Mouse (Mus musculus) CD4-positive, CD25-positive, alpha-beta regulatory T cell, adult 4 months (primary cell): ENCODE data around the gene Gpt2. TPM values are rescaled to one million over a fixed set of nuclear protein-coding genes. Genes with fewer than 3 reads are reported as not detected.

Source experiments
- ATAC-seq: one replicate; pipeline ENCODE4 v1.8.0; 2017
- polyA plus RNA-seq, 2 experiments: library from polyadenylated mRNA; unstranded; fragments of 100-300 nt; shearing (Covaris generic); gene quantifications; one replicate each; pipeline ENCODE4 v1.2.1; 2017

Gene Gpt2
- polyA plus RNA-seq: under 1 TPM; 0.12 to 0.54 TPM

DNA sequence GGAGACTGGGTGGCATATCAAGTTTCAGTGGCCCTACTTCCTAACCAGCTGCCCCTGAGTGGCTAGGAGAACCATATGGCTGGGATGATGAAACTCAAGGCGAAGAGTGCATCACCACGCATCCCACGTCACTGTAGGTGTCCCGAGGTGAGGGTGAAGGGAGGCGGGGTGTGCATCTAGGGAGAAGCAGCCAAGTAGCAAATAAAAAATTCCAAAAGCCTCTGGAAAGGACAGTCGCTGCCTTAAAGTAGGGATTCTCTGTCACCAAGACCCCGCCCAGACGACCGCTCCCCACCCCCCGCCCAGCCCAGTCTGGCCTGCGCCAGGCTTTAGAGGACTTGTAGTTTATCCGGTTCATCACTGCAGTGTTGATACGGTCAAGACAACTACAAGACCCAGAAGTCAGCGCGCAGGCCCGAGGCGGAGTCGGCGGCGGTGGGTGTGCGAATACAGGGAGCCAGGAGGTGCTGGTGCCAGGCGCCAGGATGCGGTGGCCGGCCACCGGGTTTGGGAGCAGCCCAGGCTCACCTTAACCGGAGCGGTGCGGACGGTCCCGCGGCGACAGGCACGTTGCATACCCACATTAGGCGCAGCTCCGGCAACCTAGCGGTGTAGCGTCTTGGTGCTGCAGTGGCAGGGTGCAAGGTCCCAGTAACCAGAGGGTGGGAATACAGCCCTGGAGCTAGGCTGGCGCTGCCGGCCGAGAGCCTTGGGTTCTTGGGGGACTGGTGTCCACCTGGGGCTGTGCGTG, at the start of gene Gpt2:
TSS of gene Gpt2 (plus strand) at position 452 of the 751 bp plus-strand sequence.
- ATAC-seq: peak; percentile 99

DNA sequence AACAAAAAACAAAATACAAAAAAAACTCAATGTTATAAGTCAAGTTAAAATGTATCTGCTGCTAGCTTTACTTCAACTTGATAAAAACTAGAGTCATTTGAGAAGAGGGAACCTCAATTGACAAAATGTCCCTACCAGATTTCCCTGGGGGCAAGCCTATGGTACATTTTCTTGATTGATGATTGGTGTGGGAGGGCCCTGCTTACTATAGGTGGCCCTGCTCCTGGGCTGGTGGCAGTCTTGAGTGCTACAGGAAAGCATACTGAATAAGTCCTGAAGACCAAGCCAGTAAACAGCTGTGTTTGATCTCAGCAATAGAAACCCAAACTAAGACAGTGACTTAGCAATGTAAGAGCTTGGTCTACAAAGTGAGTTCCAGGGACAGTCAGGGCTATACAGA, 48.3 kb upstream of the Gpt2 start:
- no peak for ATAC-seq

DNA sequence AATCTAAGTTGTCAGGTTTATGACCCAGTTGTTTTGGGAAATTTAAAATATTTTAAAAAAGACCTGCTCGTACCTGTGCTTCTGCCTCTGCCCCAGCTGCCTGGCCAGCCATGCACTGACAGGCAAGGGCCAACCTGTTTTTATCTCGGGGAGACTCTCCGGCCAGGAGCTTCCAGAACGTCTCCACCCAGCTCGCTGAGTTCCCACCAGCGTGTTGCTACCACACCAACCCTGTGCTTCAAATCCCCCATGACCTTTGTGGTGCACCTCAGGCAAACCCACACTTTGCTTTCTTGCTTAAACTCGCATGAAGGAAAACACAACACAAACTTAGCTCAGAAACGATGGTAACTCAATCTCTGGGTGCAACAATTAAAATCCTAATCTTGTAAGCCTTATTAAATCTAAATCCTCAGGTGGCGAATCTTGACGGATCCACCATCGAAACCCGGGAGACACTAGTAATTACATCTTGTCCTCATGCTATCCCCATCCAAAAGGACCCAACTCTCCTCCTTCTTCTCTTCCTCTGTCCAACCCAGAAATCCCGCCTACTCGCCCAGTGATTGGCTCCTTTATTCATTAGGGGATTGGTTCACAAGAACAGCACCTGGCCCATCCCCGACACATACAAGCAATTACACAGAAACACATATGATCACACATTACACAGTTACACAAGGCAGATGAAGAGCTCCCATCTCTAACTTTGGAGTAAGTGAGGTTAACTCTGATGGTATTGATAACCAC, 46.3 kb upstream of the Gpt2 start:
- no peak for ATAC-seq

GRCm38 (mm10) chr8:85450335-85450734, 42.0 kb upstream of the Gpt2 start:
- ATAC-seq: peak; percentile 37

DNA sequence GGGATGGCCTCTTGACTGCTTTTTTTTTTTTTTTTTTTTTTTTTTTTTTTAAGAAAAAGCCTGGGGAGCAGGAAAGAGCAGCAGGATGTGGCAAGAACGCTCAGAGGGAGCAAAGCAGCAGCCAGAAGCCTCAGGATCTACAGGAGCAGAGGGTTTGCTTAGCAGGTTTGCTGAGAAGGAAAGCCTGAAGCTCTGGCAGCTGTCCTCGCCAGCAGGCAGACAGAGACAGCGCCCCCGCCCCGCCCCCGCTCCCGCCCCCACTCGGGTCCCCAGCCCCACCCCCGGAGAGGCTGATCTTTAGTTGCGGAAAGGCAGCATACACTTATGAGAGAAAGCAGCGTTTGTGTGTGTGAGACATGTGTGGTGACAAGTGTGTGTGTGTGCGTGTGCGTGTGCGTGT, 40.0 kb upstream of the Gpt2 start:
- no peak for ATAC-seq

DNA sequence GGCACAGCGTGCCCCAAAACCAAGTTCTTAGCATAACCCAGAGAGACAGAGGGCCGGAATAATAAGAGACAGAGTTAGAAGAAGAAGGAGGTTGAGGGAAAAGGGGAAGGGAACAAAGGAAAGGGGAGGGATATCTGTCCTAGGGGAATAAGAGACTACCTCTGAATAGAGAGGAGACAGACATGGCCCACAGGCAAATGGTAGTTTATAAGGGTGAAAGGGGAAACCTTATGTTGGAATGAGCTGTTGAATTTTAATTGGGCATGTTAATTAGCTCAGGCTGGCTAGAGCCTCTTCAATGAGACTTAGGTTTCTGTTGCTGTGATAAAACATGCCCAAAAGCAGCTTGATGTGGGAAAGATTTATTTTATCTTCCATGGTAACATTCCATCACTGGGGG, 39.1 kb upstream of the Gpt2 start:
- ATAC-seq: no peak

DNA sequence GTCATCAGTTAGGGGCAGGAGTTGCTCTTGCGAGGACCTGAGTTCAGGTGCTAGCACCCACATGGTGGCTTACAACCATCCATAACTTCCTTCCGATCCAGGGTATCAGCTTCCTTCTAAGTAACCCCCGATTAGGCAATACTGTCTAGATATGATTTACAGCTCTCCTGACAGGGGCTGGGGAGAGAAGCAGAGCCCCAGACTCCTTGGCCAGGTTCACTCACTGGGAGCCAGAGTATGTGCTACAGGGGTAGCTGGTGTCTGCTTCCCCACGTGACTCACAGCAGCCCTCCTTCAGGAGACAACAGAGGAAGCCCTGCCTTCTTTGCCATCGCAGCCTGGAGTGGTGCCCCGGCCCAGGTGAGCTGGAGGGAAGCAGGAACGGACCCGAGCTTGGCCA, 37.6 kb upstream of the Gpt2 start:
- ATAC-seq: no peak

GRCm38 (mm10) chr8:85456536-85456935, 35.8 kb upstream of the Gpt2 start:
- peak; percentile 53 for ATAC-seq

DNA sequence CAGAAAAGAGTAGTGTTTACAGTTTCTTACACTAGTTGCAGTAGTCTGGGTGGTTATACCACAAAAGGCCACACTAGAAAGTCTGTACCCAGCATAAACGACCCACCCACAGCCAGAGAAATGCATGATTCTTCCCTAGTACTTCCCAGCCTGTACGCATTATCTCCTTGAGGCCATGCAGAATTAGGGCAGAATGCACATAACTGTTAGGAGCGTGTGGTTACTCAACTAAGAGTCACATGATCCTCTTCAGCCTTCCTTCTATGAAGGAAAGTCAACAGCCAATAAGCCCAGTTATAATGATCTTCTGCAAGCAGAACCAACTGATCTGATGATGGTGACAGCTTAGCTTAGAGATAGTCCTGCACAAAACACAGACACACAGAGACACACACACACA, 32.8 kb upstream of the Gpt2 start:
- no peak for ATAC-seq

- ATAC-seq: no peak
Observed at GRCm38 (mm10) chr8:85460804-85461203, 31.6 kb upstream of the Gpt2 start.

DNA sequence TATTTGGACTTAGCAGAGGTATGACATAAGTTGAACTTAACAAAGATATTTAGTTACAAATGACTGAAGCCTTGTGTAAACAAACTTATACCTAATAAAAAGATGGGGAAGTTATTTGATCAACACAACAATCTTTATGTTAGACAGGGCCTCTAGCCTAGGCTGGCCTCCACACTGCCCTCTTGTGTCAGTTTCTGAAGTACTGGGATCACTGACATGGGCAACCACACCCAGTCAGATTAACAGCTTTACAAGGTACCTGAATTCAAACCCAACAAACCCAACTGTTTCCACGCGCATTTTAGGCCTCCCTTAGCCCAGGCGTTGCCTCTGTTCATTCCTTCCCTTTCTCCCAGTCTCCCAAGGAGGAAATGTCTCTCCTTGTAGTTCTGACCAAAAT, 31.0 kb upstream of the Gpt2 start:
- no peak for ATAC-seq

DNA sequence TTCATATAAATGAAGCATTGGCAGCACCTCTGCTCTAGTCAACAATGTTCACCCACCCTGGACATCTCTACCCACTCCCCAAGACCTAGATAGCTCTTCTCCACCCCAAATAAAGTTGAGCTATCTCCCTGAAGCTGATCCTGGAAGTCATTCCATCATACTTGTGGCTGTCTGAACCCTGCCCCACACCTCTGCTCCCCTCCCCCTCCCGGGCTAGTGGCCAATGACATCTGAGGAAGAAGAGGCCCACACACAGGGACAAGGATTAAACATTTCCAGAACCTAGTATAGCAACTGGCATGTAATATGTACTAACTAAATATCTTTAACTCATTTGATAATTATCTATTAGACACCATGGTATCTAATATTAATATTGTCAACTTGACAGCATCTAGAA, 29.9 kb upstream of the Gpt2 start:
- ATAC-seq: no peak

DNA sequence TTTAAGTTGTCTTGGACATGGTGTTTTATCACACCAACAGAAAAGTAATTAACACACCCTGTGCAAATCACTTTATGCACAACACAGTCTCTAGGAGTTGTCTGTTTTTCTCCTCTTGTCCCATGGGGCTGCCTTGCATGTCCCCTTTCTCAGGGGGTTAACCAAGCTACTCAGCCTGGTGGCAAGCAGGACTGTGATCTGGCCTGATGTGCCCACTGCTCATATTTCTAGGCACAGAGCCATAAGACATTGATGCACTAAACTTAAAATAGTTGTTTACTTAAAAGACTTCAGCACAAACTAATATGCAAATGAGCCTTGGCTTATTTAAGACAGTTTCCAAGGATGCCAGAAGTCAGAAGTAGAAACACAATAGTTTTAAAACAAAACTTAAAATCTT, 28.1 kb upstream of the Gpt2 start:
- no peak for ATAC-seq

GRCm38 (mm10) chr8:85466056-85466455, 26.3 kb upstream of the Gpt2 start:
- ATAC-seq: no peak

DNA sequence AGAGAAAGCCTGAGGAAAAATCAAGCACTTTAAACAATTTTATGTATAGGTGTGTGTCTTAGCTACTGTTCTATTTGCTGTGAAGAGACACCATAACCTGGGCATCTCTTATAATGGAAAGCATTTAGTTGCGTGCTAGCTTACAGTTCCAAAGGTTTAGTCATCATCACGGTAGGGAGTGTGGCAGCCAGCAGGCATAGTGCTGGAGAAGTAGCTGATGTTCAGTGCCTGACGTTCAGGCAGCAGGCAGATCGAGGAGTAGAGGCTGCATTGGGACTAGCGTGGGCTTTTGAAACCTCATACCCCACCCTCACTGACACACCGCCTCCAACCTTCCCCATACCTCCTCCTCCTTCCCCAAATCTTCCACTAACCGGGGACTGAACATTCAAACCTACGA, 21.6 kb upstream of the Gpt2 start:
- no peak for ATAC-seq

DNA sequence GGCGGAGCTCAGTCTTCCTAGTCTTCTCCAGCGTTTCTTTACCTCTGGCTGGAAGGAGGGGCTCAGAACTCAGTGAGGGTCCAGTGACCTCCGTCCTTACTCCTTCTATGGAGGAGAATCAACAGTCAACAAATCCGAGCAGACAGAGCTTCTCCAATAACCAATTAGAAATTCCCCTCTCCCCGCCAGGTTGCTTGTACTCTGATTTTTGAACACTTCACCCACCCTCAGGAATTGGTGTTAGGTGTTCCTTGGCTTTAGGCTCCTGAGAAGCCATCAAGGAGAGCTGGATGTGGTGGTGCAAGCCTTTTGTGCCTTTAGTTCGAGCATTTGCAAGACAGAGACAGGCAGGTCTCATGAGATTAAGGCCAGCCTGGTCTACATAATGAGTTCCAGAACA, 19.6 kb upstream of the Gpt2 start:
- ATAC-seq: no peak

- no peak for ATAC-seq
Observed at GRCm38 (mm10) chr8:85473246-85473645, 19.1 kb upstream of the Gpt2 start.

DNA sequence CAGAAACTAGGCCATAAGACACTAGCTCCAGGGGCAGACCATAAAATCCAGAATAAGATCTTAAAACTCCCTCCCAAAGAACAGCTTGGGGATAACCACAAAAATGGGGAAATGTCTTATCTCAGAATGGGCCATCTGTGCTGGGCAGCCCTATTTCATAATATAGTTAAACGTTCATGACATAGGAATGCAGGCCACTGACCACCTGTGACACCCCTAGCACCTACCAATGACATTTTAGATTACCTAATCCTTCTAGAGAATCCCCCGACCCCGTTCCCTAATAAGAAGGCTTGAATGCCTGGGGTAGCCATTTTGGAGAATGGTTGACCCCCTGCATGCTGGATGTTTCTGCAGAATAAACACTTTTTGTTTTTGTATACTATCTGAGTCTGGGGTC, 17.5 kb upstream of the Gpt2 start:
- no peak for ATAC-seq

- no peak for ATAC-seq
Observed at GRCm38 (mm10) chr8:85476970-85477545, 15.3 kb upstream of the Gpt2 start.

GRCm38 (mm10) chr8:85478397-85478796, 14.0 kb upstream of the Gpt2 start:
- no peak for ATAC-seq

GRCm38 (mm10) chr8:85479710-85480109, 12.7 kb upstream of the Gpt2 start:
- ATAC-seq: no peak

DNA sequence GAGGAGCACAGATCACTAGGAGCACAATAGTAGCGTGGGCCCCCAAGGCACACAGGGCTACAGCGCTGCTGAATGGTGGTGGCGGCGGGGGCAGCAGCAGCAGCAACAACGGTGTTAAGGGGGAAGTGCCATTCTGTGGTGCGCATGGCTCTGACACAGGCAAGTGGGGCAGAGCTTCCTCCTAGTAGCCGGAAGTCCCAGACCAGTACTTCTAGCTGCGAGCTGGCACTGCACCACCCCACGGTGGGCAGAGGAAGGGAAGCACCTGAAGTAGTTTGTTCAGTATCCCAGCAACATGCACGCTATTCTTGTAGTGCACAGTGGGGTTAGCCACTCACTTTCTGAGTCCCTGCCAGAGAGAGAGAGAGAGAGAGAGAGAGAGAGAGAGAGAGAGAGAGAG, 10.5 kb upstream of the Gpt2 start:
- ATAC-seq: no peak

DNA sequence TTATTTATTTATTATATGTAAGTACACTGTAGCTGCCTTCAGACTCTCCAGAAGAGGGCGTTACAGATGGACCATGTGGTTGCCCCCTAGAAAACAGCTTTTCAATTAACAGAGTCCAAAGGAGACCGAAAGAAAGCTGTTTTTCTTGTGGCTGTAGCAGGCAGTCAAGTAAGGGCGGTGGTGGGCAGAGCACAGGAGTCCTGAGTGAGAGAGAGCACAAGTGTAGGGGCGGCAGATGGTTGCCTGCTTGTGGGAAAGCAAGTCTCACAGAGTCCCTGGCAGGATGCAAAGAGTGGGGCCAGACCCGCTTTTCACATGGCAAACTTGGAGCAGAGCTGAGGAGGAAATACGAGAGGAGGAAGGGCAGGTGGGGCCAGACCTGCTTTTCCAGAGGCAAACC, 9.9 kb upstream of the Gpt2 start:
- no peak for ATAC-seq
